Mouse (Mus musculus) MEL (cell line): Measurements from ENCODE around the gene Uroc1. TPM values are rescaled to one million over a fixed set of nuclear protein-coding genes. Genes with fewer than 3 reads are reported as not detected.

ENCODE experiments used
- DNase-seq: peaks from one replicate; pipeline ENCODE4 v3.0.0; 2011; ENCODE audit warnings: low read depth, low spot score
- H3K27ac ChIP-seq: 2 replicates; pipeline ENCODE4 v1.5.1; 2012; ENCODE audit warnings: low read depth, mild to moderate bottlenecking, control low read depth, low read length, moderate library complexity; ENCODE audit not compliant: control insufficient read depth
- H3K27me3 ChIP-seq, 2 experiments: fragments of 150-350 bp in 1 of 2; sonication (generic) in 1 of 2; 2 replicates each; pipeline ENCODE4 v1.6.1; 2012; ENCODE audit warnings: low read length in 2 of 2, mild to moderate bottlenecking in 2 of 2, improper control_type of control experiment in 1 of 2, moderate library complexity in 1 of 2; ENCODE audit not compliant: insufficient read depth in 2 of 2, control insufficient read depth in 1 of 2
- H3K36me3 ChIP-seq, 2 experiments: 2 replicates each; pipeline ENCODE4 v1.6.1; 2012 to 2014; ENCODE audit warnings: low read length in 2 of 2, improper control_type of control experiment in 1 of 2, inconsistent platforms in 1 of 2, mild to moderate bottlenecking in 1 of 2; ENCODE audit not compliant: insufficient read depth in 2 of 2, control insufficient read depth in 1 of 2
- H3K4me1 ChIP-seq, 2 experiments: fragments of 150-350 bp in 1 of 2; sonication (generic) in 1 of 2; 2 replicates each; pipeline ENCODE4 v1.6.1; 2012; ENCODE audit warnings: low read length in 2 of 2, improper control_type of control experiment in 1 of 2, mild to moderate bottlenecking in 1 of 2; ENCODE audit not compliant: insufficient read depth in 2 of 2, control insufficient read depth in 1 of 2
- H3K4me3 ChIP-seq, 2 experiments: fragments of 150-350 bp in 1 of 2; sonication (generic) in 1 of 2; 2 replicates each; pipeline ENCODE4 v1.5.1; 2012; ENCODE audit warnings: low read depth in 2 of 2, low read length in 2 of 2, mild to moderate bottlenecking in 2 of 2, moderate library complexity in 2 of 2, control low read depth in 1 of 2, improper control_type of control experiment in 1 of 2; ENCODE audit not compliant: control insufficient read depth in 1 of 2, insufficient read depth in 1 of 2
- H3K79me2 ChIP-seq: 2 replicates; pipeline ENCODE4 v1.6.1; 2012; ENCODE audit warnings: mild to moderate bottlenecking, low read length, moderate library complexity; ENCODE audit not compliant: control insufficient read depth, poor library complexity, insufficient read depth
- H3K9ac ChIP-seq: 2 replicates; pipeline ENCODE4 v1.6.1; 2012; ENCODE audit warnings: low read depth, mild to moderate bottlenecking, control low read depth, low read length, moderate library complexity; ENCODE audit not compliant: control insufficient read depth, poor library complexity, severe bottlenecking
- H3K9me3 ChIP-seq: fragments of 150-350 bp; sonication (generic); replicated peaks from 2 replicates; pipeline ENCODE4 v1.6.1; 2012; ENCODE audit warnings: mild to moderate bottlenecking, low read length, improper control_type of control experiment, moderate library complexity; ENCODE audit not compliant: insufficient read depth
- BHLHE40 ChIP-seq: IDR thresholded peaks from 2 replicates; pipeline ENCODE4 v1.6.1; 2012; ENCODE audit warnings: low read depth, mild to moderate bottlenecking, inconsistent platforms, low read length, improper control_type of control experiment, borderline replicate concordance
- CHD2 ChIP-seq: IDR thresholded peaks from 2 replicates; pipeline ENCODE4 v1.6.1; 2011; ENCODE audit warnings: low read length, improper control_type of control experiment
- ELF1 ChIP-seq: IDR thresholded peaks from 2 replicates; pipeline ENCODE4 v1.6.1; 2014; ENCODE audit warnings: low read depth, mild to moderate bottlenecking, inconsistent platforms, low read length, improper control_type of control experiment, moderate library complexity
- ETS1 ChIP-seq: IDR thresholded peaks from 2 replicates; pipeline ENCODE4 v1.6.1; 2012; ENCODE audit warnings: low read depth, mild to moderate bottlenecking, inconsistent platforms, low read length, improper control_type of control experiment, moderate library complexity
- KAT2A ChIP-seq: conservative IDR thresholded peaks from 2 replicates; pipeline ENCODE4 v1.6.1; 2012; ENCODE audit warnings: low read depth, low read length, improper control_type of control experiment, inconsistent platforms
- MAFK ChIP-seq: IDR thresholded peaks from 2 replicates; pipeline ENCODE4 v1.6.1; 2011; ENCODE audit warnings: low read depth, mild to moderate bottlenecking, low read length, improper control_type of control experiment, borderline replicate concordance
- MAZ ChIP-seq: IDR thresholded peaks from 2 replicates; pipeline ENCODE4 v1.6.1; 2012; ENCODE audit warnings: low read depth, mild to moderate bottlenecking, inconsistent platforms, low read length, improper control_type of control experiment
- MEF2A ChIP-seq: IDR thresholded peaks from 2 replicates; pipeline ENCODE4 v1.6.1; 2014; ENCODE audit warnings: low read depth, mild to moderate bottlenecking, inconsistent platforms, low read length, improper control_type of control experiment; ENCODE audit not compliant: poor library complexity, insufficient replicate concordance, severe bottlenecking; ENCODE audit errors: extremely low read depth
- MXI1 ChIP-seq: IDR thresholded peaks from 2 replicates; pipeline ENCODE4 v1.6.1; 2011; ENCODE audit warnings: mild to moderate bottlenecking, low read depth, low read length, improper control_type of control experiment
- MYB ChIP-seq: IDR thresholded peaks from 2 replicates; pipeline ENCODE4 v1.6.1; 2011; ENCODE audit warnings: mild to moderate bottlenecking, low read depth, low read length, improper control_type of control experiment
- MYC ChIP-seq: IDR thresholded peaks from 2 replicates; pipeline ENCODE4 v1.6.1; 2011; ENCODE audit warnings: low read depth, mild to moderate bottlenecking, low read length, improper control_type of control experiment, moderate library complexity
- NELFE ChIP-seq: IDR thresholded peaks from 2 replicates; pipeline ENCODE4 v1.6.1; 2011; ENCODE audit warnings: low read depth, low read length, improper control_type of control experiment
- NRF1 ChIP-seq: IDR thresholded peaks from 2 replicates; pipeline ENCODE4 v1.6.1; 2014; ENCODE audit warnings: low read depth, mild to moderate bottlenecking, inconsistent platforms, low read length, improper control_type of control experiment, moderate library complexity; ENCODE audit not compliant: poor library complexity, insufficient read depth, severe bottlenecking
- POLR2AphosphoS5 ChIP-seq: IDR thresholded peaks from 2 replicates; pipeline ENCODE4 v1.6.1; 2012; ENCODE audit warnings: low read depth, borderline replicate concordance, mild to moderate bottlenecking, inconsistent platforms, low read length, moderate library complexity, mixed read lengths
- RCOR1 ChIP-seq: IDR thresholded peaks from 2 replicates; pipeline ENCODE4 v1.6.1; 2012; ENCODE audit warnings: low read depth, mild to moderate bottlenecking, inconsistent platforms, low read length, improper control_type of control experiment
- TBP ChIP-seq: IDR thresholded peaks from 2 replicates; pipeline ENCODE4 v1.8.0; 2011; ENCODE audit warnings: low read depth, low read length, improper control_type of control experiment
- UBTF ChIP-seq: IDR thresholded peaks from 2 replicates; pipeline ENCODE4 v1.6.1; 2012; ENCODE audit warnings: low read depth, mild to moderate bottlenecking, inconsistent platforms, low read length, improper control_type of control experiment, moderate library complexity, borderline replicate concordance; ENCODE audit not compliant: insufficient read depth
- USF2 ChIP-seq, 2 experiments: IDR thresholded peaks; 2 replicates each; pipeline ENCODE4 v1.6.1; 2011 to 2012; ENCODE audit warnings: improper control_type of control experiment in 2 of 2, low read length in 2 of 2, borderline replicate concordance in 1 of 2, inconsistent platforms in 1 of 2, low read depth in 1 of 2, mild to moderate bottlenecking in 1 of 2; ENCODE audit not compliant: insufficient read depth in 1 of 2
- ZC3H11A ChIP-seq: IDR thresholded peaks from 2 replicates; pipeline ENCODE4 v1.6.1; 2012; ENCODE audit warnings: low read depth, mild to moderate bottlenecking, inconsistent platforms, low read length, improper control_type of control experiment
- ZKSCAN1 ChIP-seq: IDR thresholded peaks from 2 replicates; pipeline ENCODE4 v1.6.1; 2012; ENCODE audit warnings: low read depth, mild to moderate bottlenecking, inconsistent platforms, low read length, improper control_type of control experiment, moderate library complexity
- polyA plus RNA-seq, 2 experiments: library from polyadenylated mRNA; stranded (reverse) in 1 of 2; unstranded in 1 of 2; fragments of >175 nt in 1 of 2; fragments of >200 nt in 1 of 2; gene quantifications; 2 replicates each; pipeline versions ENCODE4 v1.2.1 to v1.2.4; 2012; ENCODE audit warnings: low replicate concordance in 2 of 2, low read depth in 1 of 2; ENCODE audit not compliant: insufficient read length in 2 of 2, insufficient read depth in 1 of 2, missing spikeins in 1 of 2
- total RNA-seq: library from RNA; depleted of rRNA; stranded (reverse); fragments of 300-350 nt; gene quantifications from 2 replicates; pipeline ENCODE4 v1.2.3, GENCODE M21; 2012

Uroc1 gene
- total and polyA plus RNA-seq, 3 experiments, result not detected

- peaks cover 2% of the 10 kb centered on the region in 2 experiments; a peak in 2 of 4 replicates for H3K36me3 ChIP-seq
- no peak overlapping the region for H3K27ac ChIP-seq
Observed at GRCm38 (mm10) chr6:90393948-90394347, 60.9 kb downstream of the Uroc1 start.

GRCm38 (mm10) chr6:90395751-90396150 is 62.7 kb downstream of the Uroc1 start:
- no peak for TF ChIP-seq CHD2
- TF ChIP-seq ZKSCAN1, result no peak
- no peak for TF ChIP-seq BHLHE40
- no peak for TF ChIP-seq ETS1
- TF ChIP-seq NELFE, result no peak
- TF ChIP-seq MYC, result no peak
- no peak for TF ChIP-seq ZC3H11A
- no peak for TF ChIP-seq ELF1
- TF ChIP-seq MEF2A, result no peak
- no peak for TF ChIP-seq KAT2A
- DNase-seq, result no peak
- no peak overlapping the region for H3K9ac ChIP-seq

More at GRCm38 (mm10) chr6:90393948-90394347, 60.9 kb downstream of the Uroc1 start:
- Histone ChIP-seq H3K9ac (no peak overlapping the region), H3K4me1 (0 out of 4 replicates have a peak, but pooled peaks cover 0 to 3% of the 10 kb centered on the region in 2 experiments), H3K9me3 (no peaks in the 10 kb centered on the region), H3K4me3 (no peak overlapping the region), H3K27me3 (no peaks in the 10 kb centered on the region), H3K79me2 (no peaks in the 10 kb centered on the region)
- TF ChIP-seq RCOR1, result no peak
- no peak for TF ChIP-seq UBTF
- no peak for TF ChIP-seq MAFK
- no peak for TF ChIP-seq MXI1
- DNase-seq, result no peak

GRCm38 (mm10) chr6:90397291-90397690 is 64.2 kb downstream of the Uroc1 start:
- H3K9ac ChIP-seq, result no peak overlapping the region
- 0 out of 4 replicates have a peak, but pooled peaks cover 0 to 3% of the 10 kb centered on the region in 2 experiments for H3K4me1 ChIP-seq
- no peaks in the 10 kb centered on the region for H3K27me3 ChIP-seq
- no peak overlapping the region for H3K27ac ChIP-seq
- TF ChIP-seq TBP (no peak), MXI1 (no peak), POLR2AphosphoS5 (no peak), MAZ (no peak), MYB (no peak), NRF1 (no peak), USF2 (IDR thresholded peaks at IDR 0.05; ENCODE audit: borderline replicate concordance in 1 of 2, insufficient read depth in 1 of 2, low read depth in 1 of 2, low read length in 2 of 2) (no peak)
- H3K79me2 ChIP-seq, result no peaks in the 10 kb centered on the region
- H3K9me3 ChIP-seq, result no peaks in the 10 kb centered on the region
- H3K36me3 ChIP-seq, result peaks cover 0 to 2% of the 10 kb centered on the region in 2 experiments; a peak in 1 of 4 replicates
- DNase-seq, result no peak
- no peak overlapping the region for H3K4me3 ChIP-seq

More at GRCm38 (mm10) chr6:90395751-90396150, 62.7 kb downstream of the Uroc1 start:
- H3K27ac ChIP-seq, result no peak overlapping the region
- H3K79me2 ChIP-seq, result no peaks in the 10 kb centered on the region
- peaks cover 0 to 2% of the 10 kb centered on the region in 2 experiments; a peak in 1 of 4 replicates for H3K36me3 ChIP-seq
- H3K27me3 ChIP-seq, result no peaks in the 10 kb centered on the region
- H3K4me1 ChIP-seq, result 0 out of 4 replicates have a peak, but pooled peaks cover 0 to 3% of the 10 kb centered on the region in 2 experiments
- H3K4me3 ChIP-seq, result no peak overlapping the region
- H3K9me3 ChIP-seq, result no peaks in the 10 kb centered on the region
